Mouse (Mus musculus) left cerebral cortex, adult 11 months (tissue): Measurements from ENCODE around the gene Rpl34.

Experiments used
- DNase-seq: peaks from one replicate; pipeline ENCODE4 v3.0.0; 2022; ENCODE audit warnings: low spot score

Gene Rpl34

DNA sequence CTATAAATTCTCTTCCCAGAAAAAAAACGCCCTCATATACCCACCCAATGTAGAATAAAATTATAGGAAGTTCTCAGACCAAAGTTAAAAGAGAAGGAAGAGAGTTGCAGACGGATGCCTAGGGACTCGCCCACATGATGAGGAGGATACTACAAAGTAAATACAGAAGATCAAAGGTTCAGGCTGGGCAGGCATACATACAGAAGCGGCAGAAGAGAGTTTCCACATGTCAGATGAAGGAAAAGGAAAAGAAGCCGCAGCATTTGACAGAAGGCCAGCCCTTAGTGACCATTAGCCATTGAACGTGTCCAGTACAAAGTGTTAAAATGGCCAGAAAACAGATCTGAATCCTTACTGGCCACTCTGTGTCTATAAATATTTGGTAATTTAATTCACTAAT, 17.3 kb downstream of the Rpl34 start:
- DNase-seq, result no peak

DNA sequence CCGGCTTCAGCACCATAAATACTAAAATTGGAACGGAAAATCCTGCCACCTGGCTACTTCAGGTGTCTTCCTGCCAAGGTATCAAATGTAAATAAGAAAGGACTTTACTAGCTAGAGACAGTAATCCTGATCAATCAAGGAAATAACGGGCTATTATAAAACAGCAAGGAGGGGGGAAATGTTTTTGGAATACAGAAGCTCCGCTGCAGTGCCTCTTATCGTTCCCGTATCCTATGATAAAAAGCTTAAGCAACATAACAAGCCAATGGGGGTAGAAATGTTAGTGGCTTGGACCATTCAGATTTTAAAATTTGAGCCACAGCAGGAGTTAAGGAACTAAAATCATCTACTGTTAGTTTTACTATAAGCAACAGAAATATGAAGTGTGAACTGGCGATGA, 20.1 kb downstream of the Rpl34 start:
- DNase-seq, result no peak

DNA sequence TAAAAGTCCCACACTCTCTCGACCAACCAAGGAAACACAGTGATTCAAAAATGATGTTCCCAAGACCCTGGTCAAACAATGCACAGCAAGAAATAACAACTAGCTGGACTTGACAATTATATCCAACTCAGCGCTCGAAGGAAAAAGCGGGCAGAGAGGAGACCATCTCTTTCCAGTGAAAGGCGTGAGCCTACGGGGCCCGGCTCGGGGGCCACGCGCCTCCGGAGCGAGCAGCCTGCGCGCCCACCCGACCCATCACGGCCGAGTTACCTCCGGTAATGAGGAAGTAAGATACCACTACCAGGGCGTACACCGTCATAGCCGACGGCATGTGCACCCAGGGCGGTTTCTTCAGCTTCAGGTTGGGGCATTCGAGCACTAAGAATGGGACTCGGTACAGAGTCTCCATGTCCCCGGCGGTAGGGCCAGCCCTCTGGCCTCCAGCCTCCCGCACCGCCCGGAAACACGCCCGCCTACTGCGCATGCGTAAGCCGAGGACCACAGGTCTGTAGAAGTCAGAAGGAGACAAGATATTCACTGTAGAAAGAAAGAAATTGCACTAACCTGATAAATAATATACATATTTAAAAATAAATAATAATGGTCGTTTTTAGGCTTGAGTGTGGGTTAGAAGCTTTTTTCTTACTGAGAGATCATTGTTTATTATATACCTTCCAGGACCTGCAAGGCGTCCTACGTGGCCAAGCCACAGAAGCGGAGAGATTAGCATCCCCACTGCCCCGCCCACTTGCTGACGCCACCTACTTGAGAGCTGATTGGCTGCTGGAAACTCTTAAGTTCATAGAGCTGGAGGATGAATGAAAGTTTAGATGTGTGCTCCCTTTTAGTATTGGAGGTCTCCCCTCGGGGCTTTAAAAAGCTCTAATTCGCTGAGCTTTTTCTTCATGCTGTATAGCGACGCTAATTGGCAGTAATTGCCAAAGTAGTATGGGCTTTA, 21.0 kb downstream of the Rpl34 start, which contains the start of gene Ostc:
Gene Ostc, minus strand, starts transcription at position 478 of the 958 bp plus-strand sequence.
- peak; percentile 93 for DNase-seq

DNA sequence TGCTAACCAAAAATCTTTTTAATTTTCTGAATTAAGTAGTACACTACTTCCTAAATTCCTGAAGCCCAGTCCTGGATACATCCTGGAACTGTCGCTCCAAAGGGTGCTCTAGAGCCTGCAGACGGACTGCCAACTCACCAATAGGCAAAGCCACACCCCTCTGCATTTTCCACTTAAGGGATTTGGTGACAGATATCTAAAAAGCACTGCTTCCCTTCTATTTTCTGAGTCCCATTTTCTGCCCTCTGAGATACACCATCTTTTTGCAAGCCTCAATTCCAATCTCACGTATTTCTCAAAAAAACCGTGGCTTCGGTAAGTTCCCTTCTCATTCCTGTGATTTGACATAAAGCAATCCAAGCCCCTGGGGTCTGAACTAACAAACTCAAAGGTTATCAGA, 21.7 kb downstream of the Rpl34 start:
- no peak for DNase-seq

DNA sequence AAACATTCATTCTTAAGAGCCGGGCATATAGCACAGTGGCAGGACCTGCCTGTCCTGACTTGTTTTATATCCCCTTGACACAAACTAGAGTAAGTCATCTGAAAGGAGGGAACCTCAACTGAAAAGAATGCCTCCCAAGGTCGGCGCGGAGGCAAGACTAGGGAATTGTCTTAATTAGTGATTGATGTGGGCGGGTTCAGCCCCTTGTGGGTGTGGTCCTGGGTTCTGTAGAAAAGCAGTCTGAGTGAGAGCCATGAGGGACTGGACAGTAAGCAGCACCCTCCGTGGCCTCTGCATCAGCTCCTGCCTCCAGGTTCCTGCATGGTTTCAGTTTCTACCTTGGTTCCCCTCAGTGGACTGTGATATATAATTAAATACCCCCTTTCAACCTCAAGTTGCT, 27.9 kb downstream of the Rpl34 start:
- DNase-seq, result no peak

DNA sequence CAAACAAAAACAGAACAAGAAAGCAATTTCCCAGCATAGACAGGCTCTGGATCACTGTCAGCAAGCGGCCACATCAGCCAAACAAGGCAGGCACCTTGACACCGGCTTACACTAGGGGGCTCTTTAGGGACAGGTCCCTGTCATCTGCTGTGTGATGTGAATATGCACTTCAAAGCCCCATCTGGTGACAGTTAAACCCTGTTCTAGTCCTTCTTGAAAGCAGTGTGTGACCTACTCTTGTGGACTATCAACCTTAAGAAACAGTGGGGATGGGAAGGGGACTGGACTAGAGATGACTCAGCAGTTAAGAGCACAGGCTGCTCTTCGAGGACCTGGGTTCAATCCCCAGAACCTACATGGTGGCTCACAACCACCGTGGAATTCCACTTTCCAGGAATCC, 32.6 kb downstream of the Rpl34 start:
- DNase-seq, result no peak

DNA sequence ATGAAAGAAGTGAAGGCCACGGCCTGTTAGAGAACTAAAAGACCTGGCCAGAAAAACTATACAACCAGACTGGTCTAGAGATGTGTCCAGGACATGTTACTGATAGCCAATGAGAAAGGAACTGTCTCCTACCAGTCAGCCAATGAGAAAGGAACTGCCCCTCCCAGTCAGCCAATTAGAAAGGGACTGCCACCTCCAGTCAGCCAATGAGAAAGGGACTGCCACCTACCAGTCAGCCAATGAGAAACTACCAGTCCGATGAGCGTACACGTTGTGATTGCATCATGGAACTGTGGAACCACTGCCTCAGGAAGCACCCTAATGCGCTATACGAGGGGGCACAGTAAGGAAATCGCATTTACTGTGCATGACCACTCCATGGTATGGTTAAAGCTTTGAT, 35.5 kb downstream of the Rpl34 start:
- DNase-seq, result no peak

DNA sequence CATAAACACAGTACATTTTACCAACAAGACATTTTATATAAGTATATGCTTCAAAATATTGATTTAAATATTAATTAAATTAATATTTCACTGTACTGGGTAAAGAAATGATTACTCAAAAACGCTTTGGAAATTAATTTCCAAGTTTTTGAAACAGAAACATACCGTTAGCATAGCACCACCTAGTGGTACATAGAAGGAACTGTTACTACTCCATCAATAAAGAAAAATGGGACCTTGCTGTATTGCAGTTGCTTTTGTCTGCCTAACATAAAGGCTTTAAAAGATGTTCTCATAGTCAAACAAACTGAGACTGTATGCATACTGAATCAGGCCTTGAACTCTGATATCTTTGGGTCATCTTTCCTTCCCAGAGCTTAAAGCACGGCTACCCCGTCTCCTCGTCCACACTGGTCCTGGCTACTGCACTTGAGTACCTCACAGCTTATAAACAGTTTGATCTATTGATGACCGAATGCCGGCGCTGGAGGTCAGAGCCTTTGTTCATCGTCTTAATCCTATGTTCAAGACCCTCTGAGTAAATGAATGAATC, 36.1 kb downstream of the Rpl34 start:
- no peak for DNase-seq

DNA sequence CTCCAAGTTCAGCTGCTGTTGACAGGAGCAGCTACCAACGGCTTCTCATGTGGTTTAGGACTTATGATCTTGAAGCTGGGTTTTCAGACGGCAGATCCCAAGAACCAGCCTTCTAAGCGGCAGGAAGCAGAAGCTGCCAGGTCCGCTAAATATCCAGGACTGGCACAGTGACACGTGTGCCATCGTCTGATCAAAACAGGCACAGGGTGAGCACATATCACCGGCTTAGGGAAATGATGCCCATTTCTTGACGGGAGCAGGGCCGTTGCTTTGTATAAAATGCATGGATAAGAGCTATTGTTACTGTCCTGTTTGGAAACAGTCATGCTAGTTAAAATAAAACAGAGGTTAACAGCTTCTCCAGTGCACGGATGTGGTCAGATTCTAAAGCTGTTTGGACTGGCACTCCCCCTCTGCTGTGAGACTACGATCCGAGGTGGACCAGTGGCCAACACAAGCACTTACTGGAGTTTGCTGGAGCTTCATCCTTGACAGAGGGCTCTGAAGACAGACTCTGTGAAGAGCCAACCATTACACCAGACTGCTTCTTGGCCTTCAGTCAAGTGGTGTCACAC, 38.5 kb downstream of the Rpl34 start:
- no peak for DNase-seq

DNA sequence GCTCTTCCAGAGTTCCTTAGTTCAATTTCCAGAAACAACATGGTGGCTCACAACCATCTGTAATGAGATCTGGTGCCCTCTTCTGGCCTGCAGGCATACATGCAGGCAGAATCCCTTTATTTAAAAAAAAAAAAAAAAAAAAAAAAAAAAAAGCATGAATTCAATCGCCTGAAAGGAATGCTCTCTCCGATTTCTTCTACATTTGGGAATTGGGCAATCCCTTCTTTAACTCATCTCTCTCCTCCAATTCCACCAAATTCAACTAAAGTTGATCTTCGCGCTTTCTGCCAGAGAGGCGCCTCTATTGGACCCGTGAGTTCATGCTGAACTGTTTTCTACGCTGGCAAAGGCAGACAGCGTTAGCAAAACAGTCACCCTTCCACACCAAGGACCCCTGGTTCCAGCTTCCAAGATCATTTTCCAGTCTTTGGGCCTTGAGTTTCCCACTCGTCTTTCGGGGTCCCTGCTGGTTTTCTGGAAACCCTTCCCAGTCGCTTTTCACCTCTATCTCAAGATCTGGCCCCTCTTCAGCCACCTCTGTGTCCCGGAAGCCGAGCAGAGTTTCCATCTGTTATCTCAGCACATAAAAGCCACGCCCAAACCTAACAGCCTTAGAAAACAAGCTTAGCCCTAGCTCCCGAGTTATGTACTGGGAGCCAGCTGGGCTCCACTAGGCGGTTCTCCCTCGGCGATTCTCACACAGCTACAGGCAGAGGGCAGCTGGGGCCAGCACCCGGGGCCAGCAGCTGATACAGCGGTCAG, 39.2 kb downstream of the Rpl34 start:
- DNase-seq, result no peak

DNA sequence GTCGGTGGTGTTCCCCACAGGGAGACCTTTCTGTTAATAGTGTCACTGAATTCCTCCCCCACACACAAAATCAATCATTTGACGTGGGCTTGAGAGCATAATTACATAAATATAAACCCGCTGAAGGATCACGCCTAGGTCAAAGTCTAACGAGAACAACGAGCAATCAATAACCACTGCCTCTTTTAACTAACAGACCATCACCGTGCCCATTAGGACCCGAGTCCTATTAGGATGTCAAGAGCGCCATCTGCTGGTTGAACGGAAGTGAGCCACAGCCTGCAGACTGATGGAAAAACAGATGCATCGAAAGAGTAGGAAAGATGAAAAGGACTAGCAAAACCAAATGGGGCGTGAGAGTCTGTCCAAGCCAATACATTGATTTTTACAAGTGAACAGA, 40.6 kb downstream of the Rpl34 start:
- DNase-seq, result peak; percentile 69

DNA sequence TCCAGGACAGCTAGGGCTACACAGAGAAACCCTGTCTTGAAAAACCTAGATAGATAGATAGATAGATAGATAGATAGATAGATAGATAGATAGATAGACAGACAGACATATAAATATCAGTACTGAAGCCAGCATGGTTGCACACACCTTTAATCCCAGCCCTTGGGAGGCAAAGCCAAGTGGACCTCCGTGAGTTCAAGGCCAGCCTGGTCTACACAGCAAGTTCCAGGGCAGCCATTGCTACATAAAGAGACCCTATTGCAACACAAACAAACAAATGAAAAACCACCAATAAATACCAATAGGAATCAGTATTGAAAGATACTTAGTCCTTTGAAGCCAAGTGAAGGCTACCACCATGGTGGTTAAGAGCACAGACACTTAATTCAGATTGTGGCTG, 43.1 kb downstream of the Rpl34 start:
- DNase-seq, result no peak

DNA sequence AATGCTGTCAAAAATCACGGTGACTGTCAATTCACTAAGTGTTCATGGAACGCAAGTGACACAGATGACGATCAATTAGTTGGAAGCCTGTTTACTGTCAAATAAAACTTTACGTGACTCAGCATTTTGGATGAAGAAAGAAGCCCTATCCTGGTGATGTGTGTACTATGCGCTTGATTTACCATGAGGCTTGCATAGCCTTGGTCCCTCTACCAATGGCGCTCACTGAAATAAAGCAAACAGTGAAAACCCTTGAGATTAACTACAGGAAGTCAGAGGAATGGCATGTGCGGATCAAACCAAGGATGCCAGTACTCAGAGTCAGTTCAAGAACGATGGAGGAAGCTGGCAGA, 45.2 kb downstream of the Rpl34 start:
- no peak for DNase-seq

DNA sequence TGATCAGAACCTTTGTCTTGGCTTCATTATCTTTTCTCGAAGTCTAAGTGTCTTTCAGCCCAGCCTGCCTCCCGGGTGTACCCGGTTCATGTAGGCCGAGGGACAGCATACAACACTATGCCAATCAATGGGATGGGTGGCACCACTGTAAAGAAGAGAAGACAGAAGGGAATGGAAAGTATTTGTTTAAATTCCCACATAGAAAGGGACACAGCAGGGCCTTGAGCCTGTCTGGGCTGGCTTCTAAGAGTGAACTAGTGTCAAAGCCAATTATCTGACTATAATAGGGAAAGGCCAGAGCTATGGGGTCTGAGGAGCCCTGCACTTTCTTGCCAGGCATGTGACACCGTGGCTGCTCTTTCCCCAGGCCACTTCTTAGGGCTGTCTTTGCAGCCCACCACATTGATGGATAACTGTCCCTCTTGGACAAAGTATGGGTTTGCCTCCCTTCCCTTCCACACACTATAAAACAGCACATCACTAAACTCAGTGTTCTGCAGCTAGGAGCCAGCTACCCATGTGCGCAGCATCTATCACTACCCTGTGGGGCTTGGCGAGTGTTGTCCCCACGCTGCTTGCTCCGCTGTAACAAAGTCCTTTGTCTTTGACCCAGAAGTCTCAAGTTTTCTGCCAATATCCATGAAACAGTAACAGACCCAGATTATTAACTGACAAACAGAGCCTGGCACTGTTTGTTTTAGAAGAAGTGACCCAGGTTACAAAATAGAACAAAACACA, 45.8 kb downstream of the Rpl34 start:
- no peak for DNase-seq

DNA sequence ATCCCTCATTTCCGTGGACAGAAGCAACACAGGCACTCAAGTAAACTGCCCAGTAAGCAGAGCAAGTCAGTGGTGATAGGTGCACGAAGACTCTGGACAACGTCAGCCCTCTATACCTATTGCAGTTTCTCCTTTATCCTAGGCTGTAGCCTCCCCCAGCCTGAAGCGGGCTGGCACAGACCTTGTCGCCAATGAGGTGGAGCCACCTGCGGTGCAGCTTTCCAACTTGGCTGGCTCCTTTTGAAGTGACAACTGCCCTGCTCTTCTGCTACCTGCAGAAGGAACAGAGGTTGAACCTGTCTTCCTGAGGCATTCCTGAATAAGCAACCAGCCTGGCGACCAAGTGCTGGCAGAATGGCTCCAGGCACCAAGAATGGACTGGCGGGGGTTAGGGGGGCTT, 46.4 kb downstream of the Rpl34 start:
- DNase-seq, result no peak

DNA sequence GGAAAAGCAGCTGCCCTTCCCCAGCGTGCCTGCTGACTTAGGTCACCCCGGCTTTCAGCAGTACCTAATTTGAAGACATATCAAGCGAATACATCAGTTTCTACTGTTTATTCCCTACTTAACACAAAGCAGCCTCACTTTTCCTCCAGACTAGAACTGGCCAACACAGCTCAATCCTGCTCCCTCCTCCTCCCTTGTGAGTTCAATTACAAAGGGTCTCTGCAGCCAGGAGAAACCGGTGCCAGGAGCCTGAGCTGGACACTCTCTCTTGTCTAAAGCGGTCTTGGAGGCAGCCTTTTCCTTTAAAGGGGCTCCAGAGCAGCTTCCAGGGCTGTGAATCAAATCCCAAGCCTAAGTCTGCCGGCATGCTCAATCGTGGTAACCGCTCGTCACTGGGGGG, 48.0 kb downstream of the Rpl34 start:
- no peak for DNase-seq

DNA sequence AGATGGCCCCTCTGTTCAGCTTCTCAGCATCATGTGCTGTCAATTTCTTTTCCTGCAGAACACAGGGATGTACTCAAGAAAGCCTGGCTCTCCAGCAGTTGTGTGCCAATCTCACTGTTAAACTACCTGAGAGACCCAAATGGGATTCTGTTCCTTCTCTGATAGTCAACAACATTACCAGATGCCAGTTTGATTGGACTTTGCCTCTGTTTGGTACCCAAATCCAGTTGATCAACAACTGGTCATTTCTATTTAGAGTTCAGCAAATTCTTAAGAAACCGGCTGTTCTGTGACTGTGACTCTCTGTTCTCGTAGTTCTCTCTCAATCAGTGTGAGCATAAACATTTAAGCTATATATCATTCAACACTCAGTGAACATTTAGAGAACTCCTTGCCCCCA, 49.0 kb downstream of the Rpl34 start:
- DNase-seq, result no peak

DNA sequence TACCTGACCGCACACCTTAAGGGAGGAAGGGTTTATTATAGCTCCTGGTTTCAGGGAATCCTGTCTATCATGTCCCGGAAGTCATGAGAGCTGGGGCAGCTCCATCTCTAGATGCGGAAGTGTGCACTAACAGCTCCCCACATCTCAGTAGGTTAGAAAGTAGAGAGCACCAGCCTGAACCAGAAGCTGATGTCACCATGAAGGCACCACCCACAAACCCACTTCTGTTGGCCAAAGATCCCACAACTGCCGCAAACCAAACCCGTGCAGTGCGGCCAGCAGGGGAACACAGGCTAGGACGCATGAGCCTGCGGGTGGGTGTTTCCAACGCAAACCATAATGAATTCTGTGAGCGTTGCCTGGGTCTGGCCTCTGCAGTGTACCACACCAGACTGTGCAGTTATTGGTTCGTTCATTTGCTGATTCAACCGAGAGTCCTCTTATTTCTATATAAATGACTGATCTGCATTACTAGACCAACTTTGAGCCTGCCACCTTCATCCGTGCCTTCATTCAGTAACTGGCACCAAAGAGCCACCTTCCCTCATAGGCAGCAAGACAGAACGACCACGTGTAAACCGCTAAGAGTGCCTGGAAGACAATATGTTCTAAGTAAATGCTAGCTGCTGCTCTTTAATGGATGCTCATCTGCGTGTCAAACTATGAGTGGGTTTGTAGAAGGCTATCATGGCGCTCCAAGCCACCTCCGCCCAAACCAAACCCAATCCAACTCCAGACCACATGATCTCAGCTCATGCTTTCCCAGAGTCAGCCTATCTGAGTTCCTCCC, 52.3 kb downstream of the Rpl34 start:
- no peak for DNase-seq
